Mouse (Mus musculus) hindbrain, embryonic 12.5 days (tissue): ENCODE data around the gene Pcsk2. TPM values are rescaled to one million over a fixed set of nuclear protein-coding genes. Genes with fewer than 3 reads are reported as not detected.

Experiments
- ATAC-seq: fragments of 200-750 bp; cut with Nextera tagmentation; 2 replicates; pipeline ENCODE4 v1.8.0; 2017; ENCODE audit warnings: moderate TSS enrichment; ENCODE audit not compliant: low FRiP score
- H3K27ac ChIP-seq: fragments of 300-500 bp; sonication (generic); 2 replicates; pipeline ENCODE4 v1.5.1; 2016; ENCODE audit warnings: mild to moderate bottlenecking
- H3K27me3 ChIP-seq: fragments of 300-500 bp; sonication (generic); 2 replicates; pipeline ENCODE4 v1.6.1; 2016; ENCODE audit warnings: mild to moderate bottlenecking
- H3K36me3 ChIP-seq: fragments of 300-500 bp; sonication (generic); 2 replicates; pipeline ENCODE4 v1.6.1; 2016; ENCODE audit warnings: mild to moderate bottlenecking
- H3K4me1 ChIP-seq: fragments of 300-500 bp; sonication (generic); 2 replicates; pipeline ENCODE4 v1.6.1; 2016
- H3K4me2 ChIP-seq: fragments of 300-500 bp; sonication (generic); replicated peaks from 2 replicates; pipeline ENCODE4 v1.6.1; 2016; ENCODE audit warnings: mild to moderate bottlenecking
- H3K4me3 ChIP-seq: fragments of 300-500 bp; sonication (generic); 2 replicates; pipeline ENCODE4 v1.5.1; 2016; ENCODE audit warnings: mild to moderate bottlenecking
- H3K9ac ChIP-seq: fragments of 300-500 bp; sonication (generic); 2 replicates; pipeline ENCODE4 v1.6.1; 2016; ENCODE audit warnings: mild to moderate bottlenecking, moderate library complexity
- H3K9me3 ChIP-seq: fragments of 300-500 bp; sonication (generic); replicated peaks from 2 replicates; pipeline ENCODE4 v1.6.1; 2016; ENCODE audit warnings: mild to moderate bottlenecking
- WGBS: fragments of 180-500 bp; shearing (Covaris S2); methylation state at CpG from one replicate; pipeline ENCODE4 v1.1.7; 2016; 5-methylcytosine and 5-hydroxymethylcytosine counted together
- polyA plus RNA-seq: library from polyadenylated mRNA; unstranded; fragments of >200 nt; fragmentation: Nextera tagmentation; extraction: Ambion mirVana; gene quantifications from 2 replicates; pipeline ENCODE4 v1.2.1, GENCODE M21; 2016

Gene Pcsk2
- polyA plus RNA-seq, 1 experiment from 2014 or later, result 8.6 TPM

GRCm38 (mm10) chr2:143851354-143852221 lies 305.6 kb downstream of the Pcsk2 start:
- Histone ChIP-seq H3K4me2 (no peak overlapping the region), H3K9me3 (no peaks in the 10 kb centered on the region), H3K27ac (no peak overlapping the region), H3K4me3 (no peak overlapping the region), H3K36me3 (no peaks in the 10 kb centered on the region), H3K4me1 (no peaks in the 10 kb centered on the region), H3K27me3 (no peaks in the 10 kb centered on the region), H3K9ac (no peak overlapping the region)
- WGBS, result 82% methylated on average over 12 of the region's 12 CpGs
- ATAC-seq, result no peak

GRCm38 (mm10) chr2:143852295-143853275 lies 306.6 kb downstream of the Pcsk2 start:
- Histone ChIP-seq H3K27ac (no peak overlapping the region), H3K9me3 (no peaks in the 10 kb centered on the region), H3K4me1 (no peaks in the 10 kb centered on the region), H3K9ac (no peak overlapping the region), H3K27me3 (no peaks in the 10 kb centered on the region), H3K36me3 (no peaks in the 10 kb centered on the region), H3K4me2 (no peak overlapping the region), H3K4me3 (no peak overlapping the region)
- WGBS, result 68% methylated on average over 18 of the region's 18 CpGs
- no peak for ATAC-seq

GRCm38 (mm10) chr2:143853447-143853846 lies 307.5 kb downstream of the Pcsk2 start:
- H3K9ac ChIP-seq, result no peak overlapping the region
- WGBS, result 74% methylated on average over 4 of the region's 4 CpGs
- H3K4me1 ChIP-seq, result no peaks in the 10 kb centered on the region
- H3K36me3 ChIP-seq, result no peaks in the 10 kb centered on the region
- no peaks in the 10 kb centered on the region for H3K27me3 ChIP-seq
- H3K27ac ChIP-seq, result no peak overlapping the region
- no peaks in the 10 kb centered on the region for H3K9me3 ChIP-seq
- no peak overlapping the region for H3K4me3 ChIP-seq
- H3K4me2 ChIP-seq, result no peak overlapping the region
- 0 out of 2 replicates have a peak, but pooled peaks have one; percentile 22 for ATAC-seq

- Histone ChIP-seq H3K4me3 (no peak overlapping the region), H3K27ac (no peak overlapping the region), H3K27me3 (peaks cover 6% of the 10 kb centered on the region; the same call in 1 of the 2 replicates), H3K36me3 (no peaks in the 10 kb centered on the region), H3K4me1 (peaks cover 3% of the 10 kb centered on the region; the same call in 1 of the 2 replicates), H3K9me3 (no peaks in the 10 kb centered on the region), H3K9ac (no peak overlapping the region), H3K4me2 (no peak overlapping the region)
- no peak for ATAC-seq
- 79% methylated on average over 2 of the region's 2 CpGs for WGBS
These were observed 313.2 kb downstream of the Pcsk2 start for GRCm38 (mm10) chr2:143859166-143859565.

DNA sequence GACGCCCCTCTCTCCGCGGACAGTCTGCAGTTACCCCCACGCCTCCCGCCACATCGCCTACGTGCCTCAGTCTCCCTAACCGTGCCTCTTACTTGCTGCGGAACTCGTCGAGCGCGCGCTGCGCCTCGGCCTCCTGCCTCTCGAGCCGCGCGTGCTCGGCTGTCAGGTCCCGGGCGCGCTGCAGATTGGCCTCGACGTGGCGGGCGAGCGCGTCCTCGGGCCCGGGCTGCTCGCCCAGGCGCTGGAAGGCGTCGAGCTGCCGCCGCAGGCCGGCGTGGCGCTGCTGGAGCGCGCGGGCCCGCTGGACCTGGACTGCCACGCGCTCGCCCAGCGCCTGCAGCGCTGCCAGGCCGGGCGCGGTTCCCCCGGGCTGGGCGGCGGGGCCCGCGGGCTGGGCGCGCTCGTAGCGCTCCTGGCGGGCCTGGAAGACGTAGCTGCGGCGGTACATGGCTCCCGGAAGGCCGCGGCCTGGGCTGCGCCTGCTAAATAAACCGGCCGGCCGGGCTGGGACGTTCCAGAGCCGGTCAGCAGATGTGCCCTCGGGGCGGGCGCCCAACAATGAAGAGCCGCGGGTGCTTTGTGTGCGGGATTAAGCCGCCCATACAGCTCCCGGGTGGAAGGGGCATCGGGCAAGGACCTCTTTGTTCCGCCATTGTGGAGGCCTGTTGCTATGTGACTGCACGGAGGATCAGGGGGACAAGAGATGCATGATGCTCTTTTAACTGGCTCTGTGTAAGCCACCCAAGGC lies 316.7 kb downstream of the Pcsk2 start, which contains the start of gene Bfsp1:
TSS of gene Bfsp1 (minus strand) at position 690 of the 748 bp plus-strand sequence.
- Histone ChIP-seq H3K4me2 (peak within 1 kb of the TSS; percentile 76), H3K4me3 (peak within 1 kb of the TSS; percentile 50), H3K9me3 (no peaks in the 10 kb centered on the region), H3K27me3 (peaks cover 9% of the 10 kb centered on the region; the same call in 1 of the 2 replicates), H3K4me1 (peaks cover 3% of the 10 kb centered on the region; the same call in 1 of the 2 replicates), H3K36me3 (no peaks in the 10 kb centered on the region), H3K9ac (peak within 1 kb of the TSS; percentile 80), H3K27ac (peak within 1 kb of the TSS; percentile 50; the same call in 1 of the 2 replicates)
- 2% methylated on average over 83 of the region's 86 CpGs for WGBS
- peak; percentile 86 for ATAC-seq

DNA sequence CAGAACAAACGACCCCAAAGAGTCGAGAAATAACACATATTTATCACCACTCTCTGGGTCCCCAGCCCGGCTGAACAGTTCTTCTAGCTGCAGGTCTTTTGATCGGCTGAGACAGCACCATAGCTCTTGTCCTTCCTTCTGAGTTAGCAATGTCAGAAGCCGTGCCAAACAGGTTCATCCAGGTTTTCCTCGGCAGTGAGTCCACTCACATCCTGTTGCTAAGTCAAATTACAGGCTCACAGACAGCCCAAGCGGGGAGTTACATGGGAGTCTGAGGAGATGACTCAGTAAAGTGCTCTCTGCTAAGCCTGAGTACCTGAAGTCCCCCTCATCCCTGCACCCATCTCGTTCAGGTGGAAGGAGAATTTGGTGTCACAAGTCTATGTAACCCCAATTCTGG lies 318.6 kb downstream of the Pcsk2 start:
- Histone ChIP-seq H3K27me3 (peaks cover 9% of the 10 kb centered on the region; the same call in 1 of the 2 replicates), H3K9me3 (no peaks in the 10 kb centered on the region), H3K36me3 (no peaks in the 10 kb centered on the region), H3K4me1 (peaks cover 3% of the 10 kb centered on the region; the same call in 1 of the 2 replicates), H3K27ac (no peak overlapping the region), H3K9ac (no peak overlapping the region), H3K4me3 (no peak overlapping the region), H3K4me2 (no peak overlapping the region)
- WGBS, result 72% methylated on average over 8 of the region's 8 CpGs
- no peak for ATAC-seq
